Mouse (Mus musculus): ENCODE data around the gene Gars. TPM values are rescaled to one million over a fixed set of nuclear protein-coding genes. Genes with fewer than 3 reads are reported as not detected.

Gars gene
- polyA plus RNA-seq, 1 experiment, result 96.8 TPM

- Histone ChIP-seq H3K4me1 (ENCODE audit: control insufficient read depth, insufficient read depth, low read length) (no peaks in the 10 kb centered on the region), H3K27ac (ENCODE audit: insufficient read depth, low read length) (no peak overlapping the region), H3K4me3 (ENCODE audit: insufficient read depth, low read length) (no peak overlapping the region)
- TF ChIP-seq CTCF (IDR thresholded peaks at IDR 0.05; ENCODE audit: extremely low read depth, insufficient read depth, low read length) (no peak), POLR2A (IDR thresholded peaks at IDR 0.05; ENCODE audit: extremely low read depth, insufficient read depth, low read length) (no peak)
Observed at GRCm38 (mm10) chr6:55021806-55022205, 16.0 kb upstream of the Gars start.

GRCm38 (mm10) chr6:55027642-55028041 lies 10.2 kb upstream of the Gars start:
- H3K27ac ChIP-seq (ENCODE audit: insufficient read depth, low read length), result no peak overlapping the region
- no peaks in the 10 kb centered on the region for H3K4me1 ChIP-seq (ENCODE audit: control insufficient read depth, insufficient read depth, low read length)
- TF ChIP-seq CTCF (IDR thresholded peaks at IDR 0.05; ENCODE audit: extremely low read depth, insufficient read depth, low read length), result no peak
- no peak for TF ChIP-seq POLR2A (IDR thresholded peaks at IDR 0.05; ENCODE audit: extremely low read depth, insufficient read depth, low read length)
- H3K4me3 ChIP-seq (ENCODE audit: insufficient read depth, low read length), result no peak overlapping the region

GRCm38 (mm10) chr6:55036731-55037130 lies 1.1 kb upstream of the Gars start:
- Histone ChIP-seq H3K4me1 (ENCODE audit: control insufficient read depth, insufficient read depth, low read length) (peaks cover 3% of the 10 kb centered on the region), H3K27ac (ENCODE audit: insufficient read depth, low read length) (no peak overlapping the region), H3K4me3 (ENCODE audit: insufficient read depth, low read length) (no peak overlapping the region)
- TF ChIP-seq CTCF (IDR thresholded peaks at IDR 0.05; ENCODE audit: extremely low read depth, insufficient read depth, low read length) (no peak), POLR2A (IDR thresholded peaks at IDR 0.05; ENCODE audit: extremely low read depth, insufficient read depth, low read length) (no peak)

GRCm38 (mm10) chr6:55038671-55039445 lies 1.1 kb downstream of the Gars start:
- Histone ChIP-seq H3K4me3 (ENCODE audit: insufficient read depth, low read length) (peak overlapping the region; percentile 95), H3K27ac (ENCODE audit: insufficient read depth, low read length) (peak overlapping the region; percentile 88; the same call in 1 of the 2 replicates), H3K4me1 (ENCODE audit: control insufficient read depth, insufficient read depth, low read length) (peaks cover 4% of the 10 kb centered on the region)
- TF ChIP-seq CTCF (IDR thresholded peaks at IDR 0.05; ENCODE audit: extremely low read depth, insufficient read depth, low read length) (no peak), POLR2A (IDR thresholded peaks at IDR 0.05; ENCODE audit: extremely low read depth, insufficient read depth, low read length) (no peak)

GRCm38 (mm10) chr6:55039446-55039783 lies 1.6 kb downstream of the Gars start:
- H3K27ac ChIP-seq (ENCODE audit: insufficient read depth, low read length), result no peak overlapping the region
- H3K4me1 ChIP-seq (ENCODE audit: control insufficient read depth, insufficient read depth, low read length), result peaks cover 4% of the 10 kb centered on the region
- TF ChIP-seq POLR2A (IDR thresholded peaks at IDR 0.05; ENCODE audit: extremely low read depth, insufficient read depth, low read length) (no peak), CTCF (IDR thresholded peaks at IDR 0.05; ENCODE audit: extremely low read depth, insufficient read depth, low read length) (no peak)
- H3K4me3 ChIP-seq (ENCODE audit: insufficient read depth, low read length), result no peak overlapping the region; the same call in 1 of the 2 replicates

GRCm38 (mm10) chr6:55040031-55040430 lies 2.2 kb downstream of the Gars start:
- Histone ChIP-seq H3K4me1 (ENCODE audit: control insufficient read depth, insufficient read depth, low read length) (peaks cover 4% of the 10 kb centered on the region), H3K27ac (ENCODE audit: insufficient read depth, low read length) (no peak overlapping the region), H3K4me3 (ENCODE audit: insufficient read depth, low read length) (no peak overlapping the region)
- TF ChIP-seq POLR2A (IDR thresholded peaks at IDR 0.05; ENCODE audit: extremely low read depth, insufficient read depth, low read length), result no peak
- TF ChIP-seq CTCF (IDR thresholded peaks at IDR 0.05; ENCODE audit: extremely low read depth, insufficient read depth, low read length), result no peak

- Histone ChIP-seq H3K4me3 (ENCODE audit: insufficient read depth, low read length) (no peak overlapping the region), H3K4me1 (ENCODE audit: control insufficient read depth, insufficient read depth, low read length) (peaks cover 4% of the 10 kb centered on the region), H3K27ac (ENCODE audit: insufficient read depth, low read length) (no peak overlapping the region)
- TF ChIP-seq POLR2A (IDR thresholded peaks at IDR 0.05; ENCODE audit: extremely low read depth, insufficient read depth, low read length) (no peak), CTCF (IDR thresholded peaks at IDR 0.05; ENCODE audit: extremely low read depth, insufficient read depth, low read length) (no peak)
Observed at GRCm38 (mm10) chr6:55043206-55043605, 5.4 kb downstream of the Gars start.

GRCm38 (mm10) chr6:55044542-55044941 lies 6.7 kb downstream of the Gars start:
- H3K27ac ChIP-seq (ENCODE audit: insufficient read depth, low read length), result no peak overlapping the region
- no peak overlapping the region for H3K4me3 ChIP-seq (ENCODE audit: insufficient read depth, low read length)
- H3K4me1 ChIP-seq (ENCODE audit: control insufficient read depth, insufficient read depth, low read length), result peaks cover 4% of the 10 kb centered on the region
- TF ChIP-seq POLR2A (IDR thresholded peaks at IDR 0.05; ENCODE audit: extremely low read depth, insufficient read depth, low read length), result no peak
- TF ChIP-seq CTCF (IDR thresholded peaks at IDR 0.05; ENCODE audit: extremely low read depth, insufficient read depth, low read length), result no peak

GRCm38 (mm10) chr6:55045326-55045725 lies 7.5 kb downstream of the Gars start:
- Histone ChIP-seq H3K27ac (ENCODE audit: insufficient read depth, low read length) (no peak overlapping the region), H3K4me3 (ENCODE audit: insufficient read depth, low read length) (no peak overlapping the region), H3K4me1 (ENCODE audit: control insufficient read depth, insufficient read depth, low read length) (peaks cover 1% of the 10 kb centered on the region; the same call in 1 of the 2 replicates)
- TF ChIP-seq CTCF (IDR thresholded peaks at IDR 0.05; ENCODE audit: extremely low read depth, insufficient read depth, low read length) (no peak), POLR2A (IDR thresholded peaks at IDR 0.05; ENCODE audit: extremely low read depth, insufficient read depth, low read length) (no peak)

- TF ChIP-seq POLR2A (IDR thresholded peaks at IDR 0.05; ENCODE audit: extremely low read depth, insufficient read depth, low read length) (no peak), CTCF (IDR thresholded peaks at IDR 0.05; ENCODE audit: extremely low read depth, insufficient read depth, low read length) (no peak)
Observed at GRCm38 (mm10) chr6:55049186-55049585, 11.4 kb downstream of the Gars start.

More at GRCm38 (mm10) chr6:55049186-55049585, 11.4 kb downstream of the Gars start:
- H3K4me3 ChIP-seq (ENCODE audit: insufficient read depth, low read length), result no peak overlapping the region
- H3K27ac ChIP-seq (ENCODE audit: insufficient read depth, low read length), result no peak overlapping the region
- H3K4me1 ChIP-seq (ENCODE audit: control insufficient read depth, insufficient read depth, low read length), result no peaks in the 10 kb centered on the region

All from cortical plate, adult 2 months (tissue).